Mouse (Mus musculus) G1E (cell line): ENCODE data around the gene Cbx6.

Source experiments
- GATA1 ChIP-seq: IDR thresholded peaks from 2 replicates; pipeline ENCODE4 v1.6.1; 2012; ENCODE audit warnings: borderline replicate concordance, low read length, inconsistent platforms, mixed read lengths
- POLR2AphosphoS5 ChIP-seq: IDR thresholded peaks from 2 replicates; pipeline ENCODE4 v1.6.1; 2012; ENCODE audit warnings: low read depth, low read length, inconsistent platforms; ENCODE audit not compliant: insufficient replicate concordance

GRCm38 (mm10) chr15:79847100-79847499 is 12.6 kb upstream of the Cbx6 start:
- TF ChIP-seq GATA1 (no peak), POLR2AphosphoS5 (no peak)
